Mouse (Mus musculus) common myeloid progenitor, adult 5-6 weeks (primary cell): ENCODE results near the gene Lnx1. TPM values are rescaled to one million over a fixed set of nuclear protein-coding genes. Genes with fewer than 3 reads are reported as not detected.
A peak's percentile ranks its signal among the peaks of the same experiment; 100 is the strongest.

Source experiments
- ATAC-seq: replicated peaks from 2 replicates; pipeline ENCODE4 v1.8.0; 2016; ENCODE audit warnings: low read depth, mild to moderate bottlenecking, moderate TSS enrichment, inconsistent platforms; ENCODE audit not compliant: poor library complexity, severe bottlenecking
- total RNA-seq: library from RNA; stranded (forward); fragments of 200-1000, 187-1606 nt; gene quantifications from 2 replicates; pipeline ENCODE4 v1.2.3, GENCODE M21; 2017

Gene Lnx1
- total RNA-seq, 1 experiment from 2014 or later = not detected

DNA sequence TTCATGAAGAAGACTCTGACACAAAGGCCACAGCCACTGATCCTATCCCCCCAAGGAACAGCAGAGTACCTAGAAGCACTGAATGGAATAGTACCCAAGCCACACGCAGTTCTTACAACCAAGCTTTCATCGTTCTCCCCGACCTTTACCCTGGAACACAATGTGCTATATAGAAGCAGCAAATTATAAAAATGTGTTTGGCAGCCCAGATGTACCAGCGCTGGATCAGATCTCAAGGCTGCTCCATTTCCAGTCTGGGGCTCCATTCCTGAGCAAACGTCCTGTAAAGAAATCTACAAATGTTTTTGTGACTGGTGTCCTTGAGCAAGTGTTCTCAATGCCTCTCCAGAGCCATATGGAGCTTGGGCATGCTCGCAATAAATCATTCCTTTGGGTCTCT is 44.8 kb downstream of the Lnx1 start:
- ATAC-seq = no peak

DNA sequence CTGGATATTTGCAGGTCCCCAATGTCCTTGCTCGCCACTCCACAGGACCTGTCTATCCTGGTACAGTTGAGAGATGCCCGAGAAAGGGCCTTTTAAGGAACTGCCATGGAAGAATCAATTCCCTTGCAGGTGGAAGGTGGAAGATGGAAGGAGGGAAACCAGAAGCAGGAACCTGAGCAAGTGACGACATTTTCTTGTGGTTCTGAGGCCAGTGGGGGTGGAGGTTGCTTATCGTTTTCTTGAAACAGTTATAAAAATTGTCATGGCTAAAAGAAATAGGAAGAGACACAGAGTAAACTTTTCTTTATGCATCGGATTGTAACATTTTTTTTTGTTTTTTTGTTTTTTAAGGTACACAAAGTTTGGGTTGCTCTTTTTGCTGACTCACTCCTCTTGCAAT is 46.3 kb downstream of the Lnx1 start:
- ATAC-seq = no peak

DNA sequence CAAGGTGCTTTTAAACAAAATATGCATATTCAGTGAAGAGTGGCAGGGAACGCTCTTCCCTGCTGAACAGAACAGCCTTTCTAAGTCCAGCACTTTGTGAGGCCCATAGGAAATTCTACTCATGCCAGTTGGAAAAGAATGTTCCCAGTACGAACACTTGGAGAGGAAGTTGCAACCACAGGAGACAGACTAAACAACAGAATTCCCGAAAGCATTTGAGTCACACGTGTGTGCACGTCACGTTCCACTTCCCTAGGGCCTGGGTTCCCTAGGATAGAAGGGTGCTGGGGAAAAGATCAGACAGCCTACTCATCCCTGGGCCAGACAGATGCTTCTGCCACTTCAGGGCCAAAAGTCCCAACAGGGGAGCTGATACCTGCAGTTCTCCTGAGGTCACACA is 48.2 kb downstream of the Lnx1 start:
- ATAC-seq = no peak

DNA sequence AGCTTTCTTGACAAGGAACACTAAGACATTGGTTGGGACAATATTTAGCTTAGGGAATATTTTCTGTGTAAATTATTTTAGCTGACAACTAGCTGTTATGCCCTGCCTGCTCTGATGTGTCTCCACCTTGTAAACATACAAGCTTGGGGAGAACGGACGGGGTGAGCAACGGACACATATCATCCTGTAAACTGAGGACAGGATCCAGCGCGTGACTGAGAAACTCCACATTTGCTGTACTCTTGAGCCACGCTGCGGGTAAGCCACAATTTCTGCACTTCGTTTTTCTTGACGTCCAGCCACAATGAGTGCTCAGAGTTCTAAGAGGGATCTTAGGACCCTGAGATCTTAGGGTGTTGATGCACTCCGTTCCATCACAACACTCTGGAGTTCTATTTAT is 48.9 kb downstream of the Lnx1 start:
- no peak for ATAC-seq

DNA sequence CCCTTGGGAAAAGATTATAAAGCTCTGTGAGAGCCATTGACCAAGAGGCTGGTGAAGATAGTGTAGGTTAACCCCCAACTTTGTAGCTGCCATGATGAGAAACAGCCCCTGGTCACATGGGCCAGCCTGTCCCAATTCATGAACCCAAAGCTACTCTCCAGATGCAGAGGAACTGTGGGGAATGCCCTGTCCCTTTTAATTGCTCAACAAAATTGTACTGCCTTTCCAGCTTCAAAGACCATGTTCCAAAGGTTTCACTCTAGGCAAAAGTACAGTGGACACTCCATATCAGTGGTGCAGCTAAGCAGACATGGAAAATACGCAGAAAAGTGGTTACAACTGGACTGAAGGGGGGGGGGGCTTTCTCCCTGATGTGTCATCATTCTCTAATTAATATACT is 53.6 kb downstream of the Lnx1 start:
- ATAC-seq = no peak

DNA sequence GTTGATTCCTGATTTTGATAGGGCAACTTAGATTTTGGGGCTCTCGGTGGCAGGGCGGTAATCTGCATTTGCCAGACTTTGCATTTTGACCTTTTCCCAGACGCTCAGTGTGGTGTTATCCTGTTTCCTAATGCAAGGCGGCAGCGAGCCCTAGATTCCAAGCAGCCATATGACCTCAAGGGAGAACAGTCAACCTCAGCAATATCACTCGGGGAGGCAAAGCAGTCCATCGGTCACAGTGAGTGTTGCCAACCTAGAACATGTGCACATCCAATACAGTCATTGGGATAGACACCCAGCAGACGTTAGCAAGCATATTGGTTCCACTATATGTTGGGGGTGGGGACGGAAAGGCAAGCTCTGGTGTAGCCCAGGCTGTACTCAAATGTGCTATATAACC is 54.5 kb downstream of the Lnx1 start:
- ATAC-seq = no peak

DNA sequence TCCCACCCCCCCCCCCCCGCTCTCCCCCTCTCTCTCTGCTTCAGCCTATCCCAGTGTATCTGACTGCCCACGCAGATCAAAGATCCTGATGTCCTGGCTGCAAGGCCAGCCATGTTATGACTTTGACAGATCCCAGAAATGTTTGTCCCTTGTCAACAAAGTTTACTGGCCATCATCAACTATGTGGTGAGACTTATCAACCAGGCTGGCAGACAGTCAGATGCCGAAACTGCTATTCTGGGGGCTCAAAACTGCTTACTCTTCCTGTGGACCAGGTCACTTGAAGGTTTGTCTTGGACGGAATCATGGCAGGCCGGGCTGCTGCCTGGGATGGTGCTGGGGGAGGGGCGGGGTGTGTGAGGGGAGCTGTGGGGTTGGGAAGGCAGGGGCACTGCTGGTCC is 55.1 kb downstream of the Lnx1 start:
- ATAC-seq = no peak

DNA sequence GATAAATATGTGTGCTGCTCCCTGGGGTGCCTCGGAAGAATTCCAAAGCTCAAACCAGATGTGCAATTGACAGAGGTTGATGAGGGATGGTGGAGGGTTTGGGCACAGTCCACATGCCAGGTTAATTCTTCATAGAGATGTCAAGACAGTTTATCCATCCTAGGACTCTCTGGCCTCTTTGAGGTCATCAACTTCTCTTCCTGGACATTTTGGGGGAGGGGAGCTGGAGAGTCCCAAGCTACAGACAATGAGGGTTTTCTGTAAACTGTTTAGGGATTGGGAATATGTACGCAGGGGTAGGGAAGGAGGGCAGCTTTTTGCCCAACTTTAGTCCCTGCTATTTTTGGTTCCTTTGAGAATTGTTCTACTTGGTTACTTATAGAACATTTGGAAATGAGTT is 60.4 kb downstream of the Lnx1 start:
- no peak for ATAC-seq

DNA sequence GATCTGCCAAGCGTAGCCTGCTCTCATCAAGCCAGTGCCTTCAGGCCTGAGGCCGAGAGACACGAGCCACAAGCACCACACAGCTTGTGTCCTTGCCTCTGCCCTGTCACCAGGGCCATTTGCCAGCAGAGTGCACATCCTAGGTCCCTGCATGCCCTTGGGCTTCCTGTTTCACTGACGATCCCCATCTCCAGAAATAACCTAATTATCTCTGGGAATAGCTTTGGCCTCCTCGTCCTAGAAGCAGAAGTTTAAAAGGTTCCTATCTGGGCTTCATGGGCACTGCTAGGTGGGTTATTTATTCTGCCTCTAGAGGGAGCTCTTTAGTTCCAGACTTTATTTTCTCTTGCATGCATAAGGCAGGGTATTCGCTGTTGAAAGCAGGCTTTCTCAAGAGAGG is 61.7 kb downstream of the Lnx1 start:
- ATAC-seq = peak; percentile 80

DNA sequence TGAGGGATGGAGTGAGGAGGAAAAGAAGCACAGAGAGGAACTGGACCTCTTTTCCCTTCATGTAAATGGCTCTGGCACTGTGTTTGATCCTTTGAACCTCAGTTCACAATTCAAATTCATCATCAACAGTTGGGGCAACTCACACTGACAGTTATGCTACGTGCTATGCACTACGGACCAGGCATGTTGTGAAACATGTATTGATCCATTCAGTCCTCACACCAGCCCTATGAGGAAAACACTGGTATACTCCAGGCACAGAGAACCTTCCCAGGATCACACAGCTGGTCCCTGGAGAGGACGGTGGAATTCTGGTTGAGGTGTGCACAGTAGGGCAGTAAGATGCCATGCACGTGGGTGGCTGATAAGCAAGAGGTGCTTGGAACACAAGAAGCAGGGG is 62.2 kb downstream of the Lnx1 start:
- ATAC-seq = no peak

DNA sequence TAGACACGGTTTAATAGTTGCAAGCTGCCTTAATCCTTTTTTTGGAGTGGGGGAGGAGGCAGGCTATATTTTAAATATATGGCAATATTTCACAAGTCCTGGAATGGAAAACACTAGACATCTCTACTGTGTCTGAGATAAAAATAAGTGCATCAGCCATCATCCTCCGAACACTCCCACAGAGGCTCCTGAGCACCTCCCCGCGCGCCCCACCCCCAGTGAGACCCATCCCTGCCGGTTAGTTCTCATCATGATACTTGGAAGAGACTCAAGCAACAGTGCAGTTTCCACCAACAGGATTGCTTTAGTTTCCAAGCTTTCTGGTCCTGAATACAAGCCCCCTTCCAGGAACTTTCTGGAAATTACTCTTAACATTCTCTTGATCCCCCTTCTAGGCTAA is 63.2 kb downstream of the Lnx1 start:
- ATAC-seq = no peak

DNA sequence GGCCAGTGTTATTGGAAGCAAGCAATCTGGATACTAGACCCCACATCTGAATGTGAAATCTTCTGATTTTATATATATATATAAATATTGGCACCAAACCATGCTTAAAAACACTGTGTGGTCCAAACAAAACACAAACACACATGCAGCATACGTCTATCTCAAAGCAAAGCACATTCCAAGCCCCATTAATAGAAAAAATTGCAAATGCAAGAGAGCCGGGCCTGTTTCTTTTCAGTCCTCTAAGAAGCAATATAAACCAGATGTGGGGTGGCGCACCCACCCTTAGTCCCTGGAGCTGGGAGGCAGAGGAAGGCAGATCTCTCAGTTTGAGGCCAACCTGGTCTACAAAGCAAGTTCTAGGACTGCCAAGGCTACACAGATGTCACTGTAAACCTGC is 68.3 kb downstream of the Lnx1 start:
- no peak for ATAC-seq

DNA sequence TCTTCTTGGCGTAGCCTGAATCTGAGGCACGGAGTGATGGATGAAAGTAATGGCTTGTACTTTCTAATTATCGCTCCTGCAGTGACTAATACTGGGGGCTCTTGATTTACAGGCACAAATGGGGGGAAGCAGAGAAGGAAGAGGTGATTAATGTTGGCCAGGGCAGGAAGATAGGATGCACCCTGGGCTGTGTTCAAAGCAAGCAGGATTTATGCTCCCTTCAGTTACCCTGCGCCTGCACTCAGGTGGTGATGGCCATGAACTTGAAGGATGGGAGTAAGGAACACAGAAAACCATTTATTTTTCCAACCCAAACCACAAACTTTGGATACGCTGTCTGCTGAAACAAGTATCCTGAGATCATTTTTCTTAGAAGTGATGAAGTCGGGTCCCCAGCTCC is 69.3 kb downstream of the Lnx1 start:
- ATAC-seq = no peak

DNA sequence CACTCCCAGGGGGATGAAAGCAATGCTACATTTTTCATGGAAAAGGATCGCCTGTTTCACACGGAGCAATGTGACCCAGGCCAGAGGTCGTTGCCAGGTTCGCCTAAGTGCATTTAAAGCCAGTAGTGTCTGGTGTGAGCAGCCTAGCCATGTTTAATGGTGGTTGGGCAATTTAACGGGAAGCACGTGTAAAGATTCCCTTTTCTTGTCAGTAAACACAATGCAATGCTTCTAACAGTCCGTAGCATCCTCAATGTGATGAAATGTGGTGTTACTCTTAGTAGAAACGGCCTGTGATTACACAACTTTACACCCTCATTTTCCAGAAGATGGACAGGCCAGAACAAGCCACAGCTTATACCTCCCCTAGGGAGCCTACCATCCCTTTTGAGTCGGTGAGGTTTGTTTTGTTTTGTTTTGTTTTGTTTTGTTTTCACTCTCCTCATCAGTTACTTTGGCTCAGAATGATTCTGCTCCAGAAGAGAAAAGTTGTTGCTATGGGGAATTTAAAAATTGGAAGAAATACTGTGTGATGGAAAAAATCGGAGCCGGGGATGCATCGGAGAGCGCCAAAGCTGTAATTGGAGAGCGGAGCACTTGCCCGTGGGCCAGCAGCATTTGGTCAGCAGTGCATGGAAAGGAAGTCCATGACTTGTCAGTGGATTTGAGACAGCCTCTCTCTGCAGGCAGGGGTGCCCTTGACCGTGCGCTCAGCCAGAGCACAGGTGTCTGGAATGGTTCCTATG is 70.2 kb downstream of the Lnx1 start:
- no peak for ATAC-seq

DNA sequence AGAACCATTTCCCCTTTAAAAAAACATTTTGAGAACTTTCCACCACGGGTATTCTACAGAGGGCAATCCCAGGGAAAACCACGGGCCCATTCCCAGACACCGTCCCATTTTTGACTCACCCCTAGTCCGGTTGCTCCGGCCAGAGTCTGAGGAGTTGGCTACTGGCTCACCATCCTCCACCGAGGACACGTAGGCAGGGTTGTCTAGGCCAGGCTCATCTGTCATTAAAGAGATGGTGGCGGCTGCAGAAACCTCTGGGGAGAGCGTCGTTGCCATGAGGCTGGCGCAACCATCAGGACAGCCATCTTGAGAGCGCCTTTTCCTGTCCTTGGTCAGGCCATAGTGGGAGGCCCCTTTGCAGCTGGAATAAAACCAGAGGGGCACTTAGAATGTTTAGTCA is 74.7 kb downstream of the Lnx1 start:
- ATAC-seq = no peak

DNA sequence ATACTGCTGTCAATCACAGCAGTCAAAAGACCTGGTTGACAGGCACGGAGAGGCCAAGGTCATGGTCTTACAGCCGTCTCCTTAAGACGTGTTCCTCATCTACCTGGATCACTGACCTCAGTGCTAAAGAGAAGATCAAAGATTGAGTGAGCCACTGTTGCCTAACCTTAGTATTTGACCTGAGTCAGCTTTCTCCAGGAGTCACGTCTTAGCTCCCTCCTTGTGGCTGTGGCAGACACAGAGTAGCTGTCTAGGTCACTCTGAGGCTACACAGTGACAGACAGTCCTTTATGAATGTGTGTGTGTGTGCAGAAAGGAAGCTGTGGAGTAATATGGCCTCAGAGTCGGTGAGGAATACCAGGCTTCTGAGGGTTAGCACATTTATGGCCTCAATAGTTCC is 78.3 kb downstream of the Lnx1 start:
- no peak for ATAC-seq

DNA sequence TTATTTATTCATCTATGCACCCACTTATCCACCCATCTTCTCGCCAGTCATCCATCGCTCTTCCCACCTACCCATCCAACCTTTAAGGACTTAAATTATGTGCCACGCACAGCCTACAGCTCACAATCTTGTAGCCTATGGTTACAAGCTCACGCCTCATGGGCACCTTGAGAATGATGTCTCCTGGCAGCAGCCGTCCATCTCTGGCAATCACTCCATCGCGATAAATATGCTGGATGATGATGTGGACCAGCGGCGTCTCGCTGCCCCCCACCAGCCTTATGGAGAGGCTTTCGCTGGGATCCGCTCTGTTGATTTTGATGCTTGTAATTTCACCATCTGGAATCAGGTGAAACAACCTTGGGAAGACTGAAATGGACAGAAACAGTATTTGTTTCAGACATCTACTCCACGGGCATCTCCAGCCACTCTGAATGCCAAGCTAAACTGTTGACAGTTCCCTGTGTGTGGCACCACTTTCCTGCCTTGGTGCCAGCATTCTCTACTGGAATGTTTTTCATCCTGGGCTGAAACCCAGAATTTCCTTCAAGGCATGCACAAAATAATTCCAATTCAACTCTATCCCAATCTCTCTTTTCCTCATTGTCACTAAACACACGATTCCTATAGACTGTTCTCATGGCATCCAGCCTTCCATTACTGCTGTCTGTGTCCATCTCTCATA is 79.3 kb downstream of the Lnx1 start:
- ATAC-seq = no peak

DNA sequence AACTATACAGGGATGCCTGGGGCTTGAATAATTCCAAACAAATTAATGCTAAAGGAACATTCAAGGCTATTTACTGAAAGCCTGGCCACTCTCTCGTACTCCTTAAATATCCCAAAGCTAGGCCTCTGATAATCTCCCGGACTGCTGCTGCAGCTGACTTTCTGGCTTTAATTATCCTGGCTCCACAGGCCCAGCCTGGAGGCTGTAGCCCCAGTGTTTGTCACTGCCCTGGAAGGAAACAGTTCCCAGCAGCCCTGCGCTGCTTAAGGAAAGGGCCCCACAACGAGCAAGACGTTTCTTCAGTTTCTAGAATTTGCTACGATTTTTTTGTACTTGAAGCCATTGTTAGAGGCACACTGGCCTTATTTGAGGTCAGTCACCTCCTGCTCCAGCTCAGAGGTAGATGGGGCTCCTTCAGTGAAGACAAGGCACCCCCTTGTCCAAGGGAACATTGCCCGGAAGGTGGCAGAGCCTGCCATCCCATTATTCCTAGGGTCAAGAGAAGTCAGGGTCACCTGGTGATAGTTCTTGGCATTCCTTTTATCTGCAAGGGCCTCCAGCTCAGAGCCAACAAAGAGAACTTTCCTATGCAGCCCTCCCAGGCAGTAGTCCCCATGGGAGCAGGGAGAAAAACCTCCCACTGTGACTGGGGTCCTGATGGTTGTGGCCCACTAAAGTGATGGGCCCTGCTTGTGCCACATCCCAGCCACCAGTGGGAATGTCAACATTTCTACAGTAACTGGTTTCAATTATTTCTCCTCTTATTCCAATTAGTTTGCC is 80.8 kb downstream of the Lnx1 start:
- ATAC-seq = no peak

DNA sequence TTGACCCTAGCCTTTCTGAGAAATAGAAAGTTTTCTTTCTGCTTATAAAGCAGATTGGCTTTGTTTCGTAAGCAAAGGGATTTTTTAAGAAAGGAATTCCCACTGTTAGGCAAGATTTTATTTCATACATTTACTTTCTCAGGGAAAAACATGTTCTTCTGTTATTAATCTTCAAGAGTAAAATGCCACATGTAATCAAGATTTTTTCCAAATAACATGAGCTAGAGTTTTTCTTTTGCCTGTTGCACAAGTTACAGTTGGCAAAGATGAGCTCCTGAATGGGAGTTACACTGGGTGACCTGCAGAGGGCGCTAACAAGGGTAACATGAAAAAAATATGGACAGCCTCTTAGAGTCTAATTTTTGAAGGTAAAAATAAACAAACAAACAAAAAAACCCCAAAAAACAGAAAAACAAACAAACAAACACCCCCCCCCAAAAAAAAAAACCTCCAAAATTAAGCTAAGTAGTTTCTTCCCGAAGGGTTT is 84.1 kb downstream of the Lnx1 start:
- 0 out of 2 replicates have a peak, but pooled peaks have one; percentile 58 for ATAC-seq

DNA sequence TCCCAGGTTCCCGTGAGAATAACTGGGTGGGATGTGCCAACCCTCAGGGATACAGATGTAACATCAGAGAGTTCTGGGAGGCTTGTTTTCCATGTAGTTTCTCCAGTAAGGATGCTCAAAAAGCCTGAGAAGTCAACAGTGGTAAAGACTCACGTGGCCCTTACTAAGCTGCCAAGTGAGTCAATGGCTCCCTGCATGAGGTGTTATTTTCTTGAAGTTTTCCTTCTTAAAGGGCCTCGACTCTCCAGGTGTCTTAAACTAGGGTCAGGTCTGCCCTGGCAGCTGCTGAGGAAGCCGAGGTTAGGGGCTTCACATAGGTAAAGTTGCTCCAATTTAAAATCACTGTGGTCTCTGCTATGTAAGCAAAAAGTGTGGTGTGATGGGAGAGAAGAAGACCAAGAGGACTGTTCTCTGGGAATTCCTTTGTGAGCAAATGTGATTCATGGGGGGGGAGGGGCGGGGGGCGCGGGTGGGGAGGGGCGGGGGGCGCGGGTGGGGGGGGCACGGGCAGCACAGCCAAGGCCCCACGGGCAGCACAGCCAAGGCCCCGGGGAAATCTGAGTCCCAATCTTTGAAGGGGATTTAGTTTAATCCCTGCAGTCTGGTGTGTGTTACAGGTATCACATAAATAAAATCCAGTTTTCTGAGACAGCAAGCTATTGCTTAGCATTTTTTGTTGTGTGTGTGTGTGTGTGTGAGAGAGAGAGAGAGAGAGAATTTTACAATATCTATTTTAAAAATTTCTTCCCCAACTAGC is 84.7 kb downstream of the Lnx1 start:
- ATAC-seq = no peak
